Mouse (Mus musculus) stomach, embryonic 14.5 days (tissue): Measurements from ENCODE around the gene Tmem214. TPM values are rescaled to one million over a fixed set of nuclear protein-coding genes. Genes with fewer than 3 reads are reported as not detected.
A peak's percentile ranks its signal among the peaks of the same experiment; 100 is the strongest.

Experiments used
- ATAC-seq: fragments of 200-750 bp; cut with Nextera tagmentation; 2 replicates; pipeline ENCODE4 v1.8.0; 2017; ENCODE audit warnings: low read depth, moderate TSS enrichment; ENCODE audit not compliant: insufficient number of reproducible peaks, insufficient read depth, low FRiP score
- H3K27ac ChIP-seq: fragments of 300-500 bp; sonication (generic); 2 replicates; pipeline ENCODE4 v1.5.1; 2014; ENCODE audit warnings: mild to moderate bottlenecking, low read length, moderate library complexity, mixed read lengths
- H3K27me3 ChIP-seq: fragments of 300-500 bp; sonication (generic); 2 replicates; pipeline ENCODE4 v1.6.1; 2014; ENCODE audit warnings: low read length, control low read depth, mixed read lengths; ENCODE audit not compliant: control insufficient read depth, insufficient read depth
- H3K36me3 ChIP-seq: fragments of 300-500 bp; sonication (generic); 2 replicates; pipeline ENCODE4 v1.6.1; 2014; ENCODE audit warnings: mild to moderate bottlenecking, control low read depth, low read length, moderate library complexity, mixed read lengths; ENCODE audit not compliant: control insufficient read depth, insufficient read depth
- H3K4me1 ChIP-seq: fragments of 300-500 bp; sonication (generic); 2 replicates; pipeline ENCODE4 v1.6.1; 2014; ENCODE audit warnings: low read length, control low read depth, mixed read lengths; ENCODE audit not compliant: control insufficient read depth, insufficient read depth
- H3K4me2 ChIP-seq: fragments of 300-500 bp; sonication (generic); replicated peaks from 2 replicates; pipeline ENCODE4 v1.6.1; 2014; ENCODE audit warnings: low read depth, low read length, control low read depth
- H3K4me3 ChIP-seq: fragments of 300-500 bp; sonication (generic); 2 replicates; pipeline ENCODE4 v1.5.1; 2014; ENCODE audit warnings: low read depth, low read length, control low read depth
- H3K9ac ChIP-seq: fragments of 300-500 bp; sonication (generic); replicated peaks from 2 replicates; pipeline ENCODE4 v1.6.1; 2014; ENCODE audit warnings: low read depth, mild to moderate bottlenecking, control low read depth, low read length, moderate library complexity, mixed read lengths
- H3K9me3 ChIP-seq: fragments of 300-500 bp; sonication (generic); 2 replicates; pipeline ENCODE4 v1.6.1; 2016; ENCODE audit warnings: low read depth, low read length, control low read depth; ENCODE audit not compliant: control insufficient read depth
- WGBS: fragments of 180-500 bp; shearing (Covaris S2); extraction: QIAGEN DNeasy Blood & Tissue Kit; methylation state at CpG from one replicate; pipeline ENCODE4 v1.1.7; 2014; 5-methylcytosine and 5-hydroxymethylcytosine counted together
- polyA plus RNA-seq: library from polyadenylated mRNA; unstranded; fragments of >200 nt; fragmentation: Nextera tagmentation; extraction: Ambion mirVana; gene quantifications from 2 replicates; pipeline ENCODE4 v1.2.1, GENCODE M21; 2014

The Tmem214 gene
- polyA plus RNA-seq, 1 experiment from 2014 or later: 58.6 TPM

GRCm38 (mm10) chr5:30914101-30914635 lies 46.4 kb downstream of the Tmem214 start:
- Histone ChIP-seq H3K4me2 (peak overlapping the region; percentile 89), H3K9ac (peak overlapping the region; percentile 77), H3K36me3 (peaks cover 24% of the 10 kb centered on the region), H3K4me3 (peak overlapping the region; percentile 43), H3K4me1 (peaks cover 45% of the 10 kb centered on the region), H3K27me3 (no peaks in the 10 kb centered on the region), H3K9me3 (no peaks in the 10 kb centered on the region), H3K27ac (peak overlapping the region; percentile 96)
- WGBS: 31% methylated on average over 7 of the region's 7 CpGs
- no peak for ATAC-seq

- Histone ChIP-seq H3K9ac (peak overlapping the region; percentile 77), H3K9me3 (no peaks in the 10 kb centered on the region), H3K36me3 (peaks cover 26% of the 10 kb centered on the region), H3K27me3 (no peaks in the 10 kb centered on the region), H3K4me1 (peaks cover 38% of the 10 kb centered on the region), H3K4me2 (peak overlapping the region; percentile 89), H3K4me3 (peak overlapping the region; percentile 43), H3K27ac (peak overlapping the region; percentile 96)
- WGBS: 43% methylated on average over 6 of the region's 6 CpGs
- no peak for ATAC-seq
Observed at GRCm38 (mm10) chr5:30914849-30915248, 47.0 kb downstream of the Tmem214 start.

- Histone ChIP-seq H3K4me3 (peak overlapping the region; percentile 43), H3K4me1 (peaks cover 34% of the 10 kb centered on the region), H3K9ac (peak overlapping the region; percentile 77), H3K36me3 (peaks cover 29% of the 10 kb centered on the region), H3K27me3 (no peaks in the 10 kb centered on the region), H3K4me2 (peak overlapping the region; percentile 89), H3K27ac (peak overlapping the region; percentile 96), H3K9me3 (no peaks in the 10 kb centered on the region)
- WGBS: 45% methylated on average over 9 of the region's 9 CpGs
- ATAC-seq: no peak
Observed at GRCm38 (mm10) chr5:30915456-30915855, 47.6 kb downstream of the Tmem214 start.

- no peaks in the 10 kb centered on the region for H3K27me3 ChIP-seq
- H3K4me3 ChIP-seq: peak overlapping the region; percentile 43
- no peaks in the 10 kb centered on the region for H3K9me3 ChIP-seq
- WGBS: 3% methylated on average over 7 of the region's 7 CpGs
- H3K4me1 ChIP-seq: peaks cover 28% of the 10 kb centered on the region
- peak overlapping the region; percentile 96; the same call in 1 of the 2 replicates for H3K27ac ChIP-seq
- peaks cover 29% of the 10 kb centered on the region for H3K36me3 ChIP-seq
- H3K4me2 ChIP-seq: peak overlapping the region; percentile 89
- peak; percentile 43 for ATAC-seq
- 0 out of 2 replicates have a peak overlapping the region, but pooled peaks have one; percentile 77 for H3K9ac ChIP-seq
Observed at GRCm38 (mm10) chr5:30915974-30916433, 48.2 kb downstream of the Tmem214 start.

GRCm38 (mm10) chr5:30916841-30917240 lies 49.0 kb downstream of the Tmem214 start:
- ATAC-seq: no peak
- H3K4me3 ChIP-seq: no peak overlapping the region
- no peak overlapping the region for H3K9ac ChIP-seq
- WGBS: 93% methylated on average over 9 of the region's 9 CpGs
- no peak overlapping the region for H3K4me2 ChIP-seq
- peaks cover 29% of the 10 kb centered on the region for H3K36me3 ChIP-seq
- H3K27me3 ChIP-seq: no peaks in the 10 kb centered on the region
- peaks cover 22% of the 10 kb centered on the region; the same call in 1 of the 2 replicates for H3K4me1 ChIP-seq
- H3K9me3 ChIP-seq: no peaks in the 10 kb centered on the region
- no peak overlapping the region for H3K27ac ChIP-seq

GRCm38 (mm10) chr5:30917348-30917747 lies 49.5 kb downstream of the Tmem214 start:
- Histone ChIP-seq H3K9ac (no peak overlapping the region), H3K27me3 (no peaks in the 10 kb centered on the region), H3K36me3 (peaks cover 33% of the 10 kb centered on the region), H3K4me3 (no peak overlapping the region), H3K9me3 (no peaks in the 10 kb centered on the region), H3K4me2 (no peak overlapping the region), H3K4me1 (peaks cover 22% of the 10 kb centered on the region), H3K27ac (no peak overlapping the region)
- ATAC-seq: no peak
- 90% methylated on average over 11 of the region's 11 CpGs for WGBS

- Histone ChIP-seq H3K9ac (no peak overlapping the region), H3K4me1 (peaks cover 22% of the 10 kb centered on the region)
Observed at GRCm38 (mm10) chr5:30917891-30918670, 50.3 kb downstream of the Tmem214 start.

GRCm38 (mm10) chr5:30918691-30919090 lies 50.9 kb downstream of the Tmem214 start:
- no peak for ATAC-seq
- H3K4me2 ChIP-seq: no peak overlapping the region
- peaks cover 37% of the 10 kb centered on the region for H3K36me3 ChIP-seq
- no peaks in the 10 kb centered on the region for H3K9me3 ChIP-seq
- 72% methylated on average over 8 of the region's 8 CpGs for WGBS
- no peaks in the 10 kb centered on the region for H3K27me3 ChIP-seq
- H3K9ac ChIP-seq: no peak overlapping the region
- no peak overlapping the region for H3K27ac ChIP-seq
- H3K4me1 ChIP-seq: peaks cover 22% of the 10 kb centered on the region
- H3K4me3 ChIP-seq: no peak overlapping the region

More at GRCm38 (mm10) chr5:30917891-30918670, 50.3 kb downstream of the Tmem214 start:
- Histone ChIP-seq H3K9me3 (no peaks in the 10 kb centered on the region), H3K36me3 (peaks cover 37% of the 10 kb centered on the region), H3K4me3 (no peak overlapping the region), H3K4me2 (no peak overlapping the region), H3K27me3 (no peaks in the 10 kb centered on the region), H3K27ac (no peak overlapping the region)
- 86% methylated on average over 31 of the region's 31 CpGs for WGBS
- ATAC-seq: no peak
